Mouse (Mus musculus): Measurements from ENCODE around the gene Alk.

DNA sequence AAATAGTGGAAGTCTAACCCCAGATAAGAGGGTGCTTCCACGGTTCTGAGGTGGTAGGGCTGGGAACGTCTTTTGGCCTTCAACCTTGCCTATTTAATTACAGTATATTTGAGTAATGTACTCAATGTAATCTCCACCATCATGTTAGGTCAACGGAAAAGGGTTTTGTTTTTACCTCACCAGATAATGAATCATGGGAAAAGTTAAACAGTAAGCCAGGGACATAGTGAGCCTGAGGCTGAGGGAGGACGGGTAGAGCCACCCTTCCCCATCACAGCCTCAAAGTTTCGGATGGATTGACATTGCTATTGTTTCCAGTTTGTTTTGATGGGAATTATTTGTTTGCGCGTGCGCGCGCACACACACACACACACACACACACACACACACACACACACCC lies 668.6 kb downstream of the Alk start:
- TF ChIP-seq CTCF (IDR thresholded peaks at IDR 0.05; ENCODE audit: low read depth, low read length), result no peak
- no peak for TF ChIP-seq TAL1 (conservative IDR thresholded peaks at IDR 0.05; ENCODE audit: low read depth, low read length)

Data from G1E (cell line).